Mouse (Mus musculus) lung, postnatal 0 days (tissue): ENCODE measurements around the gene Cacnb2. TPM values are rescaled to one million over a fixed set of nuclear protein-coding genes. Genes with fewer than 3 reads are reported as not detected.

Source experiments
- ATAC-seq: fragments of 200-750 bp; cut with Nextera tagmentation; 2 replicates; pipeline ENCODE4 v1.8.0; 2017; ENCODE audit warnings: moderate library complexity
- DNase-seq: peaks from one replicate; pipeline ENCODE4 v3.0.0-alpha.2; 2016; ENCODE audit warnings: low spot score
- H3K27ac ChIP-seq: fragments of 300-500 bp; sonication (generic); 2 replicates; pipeline ENCODE4 v1.5.1; 2014; ENCODE audit warnings: antibody characterized with exemption, mild to moderate bottlenecking, low read length, mixed read lengths
- H3K27me3 ChIP-seq: fragments of 300-500 bp; sonication (generic); replicated peaks from 2 replicates; pipeline ENCODE4 v1.6.1; 2014; ENCODE audit warnings: low read length, mixed read lengths; ENCODE audit not compliant: insufficient read depth
- H3K36me3 ChIP-seq: fragments of 300-500 bp; sonication (generic); 2 replicates; pipeline ENCODE4 v1.6.1; 2014; ENCODE audit warnings: low read length, mixed read lengths; ENCODE audit not compliant: insufficient read depth
- H3K4me1 ChIP-seq: fragments of 300-500 bp; sonication (generic); 2 replicates; pipeline ENCODE4 v1.6.1; 2014; ENCODE audit warnings: antibody characterized with exemption, low read depth, low read length, mixed read lengths; ENCODE audit not compliant: insufficient read depth
- H3K4me2 ChIP-seq: fragments of 300-500 bp; sonication (generic); replicated peaks from 2 replicates; pipeline ENCODE4 v1.6.1; 2014; ENCODE audit warnings: low read depth, mild to moderate bottlenecking, low read length, moderate library complexity, mixed read lengths
- H3K4me3 ChIP-seq: fragments of 300-500 bp; sonication (generic); 2 replicates; pipeline ENCODE4 v1.5.1; 2014; ENCODE audit warnings: low read depth, low read length
- H3K9ac ChIP-seq: fragments of 300-500 bp; sonication (generic); replicated peaks from 2 replicates; pipeline ENCODE4 v1.6.1; 2014; ENCODE audit warnings: low read depth, mild to moderate bottlenecking
- H3K9me3 ChIP-seq: fragments of 300-500 bp; sonication (generic); 2 replicates; pipeline ENCODE4 v1.6.1; 2016; ENCODE audit warnings: low read length, mixed read lengths
- CTCF ChIP-seq: IDR thresholded peaks from 2 replicates; pipeline ENCODE4 v1.5.1; 2016; ENCODE audit warnings: antibody characterized with exemption, mild to moderate bottlenecking
- EP300 ChIP-seq: IDR thresholded peaks from 2 replicates; pipeline ENCODE4 v1.6.1; 2016; ENCODE audit warnings: antibody characterized with exemption, mild to moderate bottlenecking, control low read depth
- WGBS: fragments of 180-500 bp; shearing (Covaris S2); extraction: QIAGEN DNeasy Blood & Tissue Kit; methylation state at CpG from one replicate; pipeline ENCODE4 v1.1.7; 2014; 5-methylcytosine and 5-hydroxymethylcytosine counted together
- polyA plus RNA-seq: library from polyadenylated mRNA; unstranded; fragments of >200 nt; fragmentation: Nextera tagmentation; extraction: Ambion mirVana; gene quantifications from 2 replicates; pipeline ENCODE4 v1.2.1, GENCODE M21; 2015

Gene Cacnb2
- polyA plus RNA-seq, 1 experiment from 2014 or later: 5.1 TPM

GRCm38 (mm10) chr2:14834700-14835317 is 231.9 kb downstream of the Cacnb2 start:
- Histone ChIP-seq H3K4me3 (no peak overlapping the region), H3K4me2 (no peak overlapping the region), H3K9me3 (no peaks in the 10 kb centered on the region), H3K4me1 (no peaks in the 10 kb centered on the region), H3K27ac (no peak overlapping the region), H3K9ac (no peak overlapping the region), H3K36me3 (no peaks in the 10 kb centered on the region), H3K27me3 (no peaks in the 10 kb centered on the region)
- 69% methylated on average over 5 of the region's 5 CpGs for WGBS
- ATAC-seq: no peak
- peak; percentile 13 for DNase-seq
- TF ChIP-seq EP300 (no peak), CTCF (no peak)

- TF ChIP-seq EP300: no peak
- TF ChIP-seq CTCF: no peak
- Histone ChIP-seq H3K27me3 (no peaks in the 10 kb centered on the region), H3K4me2 (no peak overlapping the region), H3K27ac (no peak overlapping the region), H3K4me3 (no peak overlapping the region), H3K9ac (no peak overlapping the region), H3K9me3 (no peaks in the 10 kb centered on the region), H3K36me3 (no peaks in the 10 kb centered on the region), H3K4me1 (no peaks in the 10 kb centered on the region)
- DNase-seq: no peak
- no peak for ATAC-seq
- WGBS: 31% methylated on average over 1 of the region's 1 CpGs
Measured at GRCm38 (mm10) chr2:14841272-14841671, 238.4 kb downstream of the Cacnb2 start.

GRCm38 (mm10) chr2:14846727-14847126 is 243.8 kb downstream of the Cacnb2 start:
- WGBS: 47% methylated on average over 1 of the region's 1 CpGs
- no peak for ATAC-seq

GRCm38 (mm10) chr2:14847188-14847587 is 244.3 kb downstream of the Cacnb2 start:
- Histone ChIP-seq H3K27ac (no peak overlapping the region), H3K4me1 (no peaks in the 10 kb centered on the region), H3K9ac (no peak overlapping the region), H3K27me3 (no peaks in the 10 kb centered on the region), H3K4me3 (no peak overlapping the region), H3K9me3 (no peaks in the 10 kb centered on the region), H3K4me2 (no peak overlapping the region), H3K36me3 (no peaks in the 10 kb centered on the region)
- no peak for DNase-seq
- WGBS: 83% methylated on average over 1 of the region's 1 CpGs
- ATAC-seq: no peak
- no peak for TF ChIP-seq CTCF
- no peak for TF ChIP-seq EP300

More at GRCm38 (mm10) chr2:14846727-14847126, 243.8 kb downstream of the Cacnb2 start:
- no peaks in the 10 kb centered on the region for H3K4me1 ChIP-seq
- H3K4me2 ChIP-seq: no peak overlapping the region
- no peaks in the 10 kb centered on the region for H3K9me3 ChIP-seq
- H3K27ac ChIP-seq: no peak overlapping the region
- H3K9ac ChIP-seq: no peak overlapping the region
- no peak for DNase-seq
- no peaks in the 10 kb centered on the region for H3K36me3 ChIP-seq
- TF ChIP-seq CTCF (no peak), EP300 (no peak)
- no peak overlapping the region for H3K4me3 ChIP-seq
- H3K27me3 ChIP-seq: no peaks in the 10 kb centered on the region

GRCm38 (mm10) chr2:14850831-14851230 is 247.9 kb downstream of the Cacnb2 start:
- H3K4me2 ChIP-seq: no peak overlapping the region
- no peaks in the 10 kb centered on the region for H3K36me3 ChIP-seq
- no peak for DNase-seq
- no peak overlapping the region for H3K9ac ChIP-seq
- no peaks in the 10 kb centered on the region for H3K27me3 ChIP-seq
- no peak for ATAC-seq
- no peak overlapping the region for H3K27ac ChIP-seq
- WGBS: 90% methylated on average over 1 of the region's 1 CpGs
- no peak overlapping the region for H3K4me3 ChIP-seq
- H3K4me1 ChIP-seq: no peaks in the 10 kb centered on the region
- TF ChIP-seq EP300: no peak
- no peaks in the 10 kb centered on the region for H3K9me3 ChIP-seq

- TF ChIP-seq CTCF: peak; percentile 66
- peak; percentile 66 for TF ChIP-seq EP300
- ATAC-seq (peak; percentile 82), DNase-seq (peak; percentile 65)
- 91% methylated on average over 1 of the region's 1 CpGs for WGBS
- Histone ChIP-seq H3K27me3 (no peaks in the 10 kb centered on the region), H3K9me3 (no peaks in the 10 kb centered on the region), H3K4me2 (no peak overlapping the region), H3K4me1 (no peaks in the 10 kb centered on the region), H3K9ac (no peak overlapping the region), H3K36me3 (no peaks in the 10 kb centered on the region), H3K4me3 (no peak overlapping the region), H3K27ac (no peak overlapping the region)
Measured at GRCm38 (mm10) chr2:14851383-14851782, 248.5 kb downstream of the Cacnb2 start.

GRCm38 (mm10) chr2:14854054-14854453 is 251.2 kb downstream of the Cacnb2 start:
- no peaks in the 10 kb centered on the region for H3K27me3 ChIP-seq
- DNase-seq (no peak), ATAC-seq (no peak)
- 86% methylated on average over 2 of the region's 2 CpGs for WGBS
- H3K4me2 ChIP-seq: no peak overlapping the region
- H3K4me3 ChIP-seq: no peak overlapping the region
- no peaks in the 10 kb centered on the region for H3K9me3 ChIP-seq
- H3K36me3 ChIP-seq: no peaks in the 10 kb centered on the region
- H3K27ac ChIP-seq: no peak overlapping the region
- no peak overlapping the region for H3K9ac ChIP-seq
- H3K4me1 ChIP-seq: no peaks in the 10 kb centered on the region
- no peak for TF ChIP-seq CTCF
- TF ChIP-seq EP300: no peak
